Mouse (Mus musculus): Measurements from ENCODE around the gene Uchl3. TPM values are rescaled to one million over a fixed set of nuclear protein-coding genes. Genes with fewer than 3 reads are reported as not detected.
A peak's percentile ranks its signal among the peaks of the same experiment; 100 is the strongest.

Gene Uchl3
- polyA plus RNA-seq, 1 experiment from 2014 or later = 164 TPM

GRCm38 (mm10) chr14:101630548-101630947, 23.2 kb upstream of the Uchl3 start:
- H3K4me1 ChIP-seq (ENCODE audit: control insufficient read depth, insufficient read depth, low read length) = no peaks in the 10 kb centered on the region
- no peak overlapping the region for H3K4me3 ChIP-seq (ENCODE audit: low read length)
- H3K27me3 ChIP-seq (replicated peaks; ENCODE audit: control insufficient read depth, insufficient read depth, low read length) = no peaks in the 10 kb centered on the region
- H3K27ac ChIP-seq (ENCODE audit: low read length) = no peak overlapping the region
- 85% methylated on average over 2 of the region's 2 CpGs for WGBS
- H3K9ac ChIP-seq (ENCODE audit: low read depth, low read length) = no peak overlapping the region
- H3K9me3 ChIP-seq (ENCODE audit: control insufficient read depth, low read length) = no peaks in the 10 kb centered on the region
- no peaks in the 10 kb centered on the region for H3K36me3 ChIP-seq (ENCODE audit: control insufficient read depth, insufficient read depth, low read length)
- H3K4me2 ChIP-seq (ENCODE audit: low read depth, low read length) = no peak overlapping the region
- no peak for ATAC-seq

GRCm38 (mm10) chr14:101635765-101636164, 18.0 kb upstream of the Uchl3 start:
- H3K9me3 ChIP-seq (ENCODE audit: control insufficient read depth, low read length) = no peaks in the 10 kb centered on the region
- H3K4me2 ChIP-seq (ENCODE audit: low read depth, low read length) = no peak overlapping the region
- no peak overlapping the region for H3K27ac ChIP-seq (ENCODE audit: low read length)
- no peaks in the 10 kb centered on the region for H3K36me3 ChIP-seq (ENCODE audit: control insufficient read depth, insufficient read depth, low read length)
- no peak for ATAC-seq
- no peak overlapping the region for H3K9ac ChIP-seq (ENCODE audit: low read depth, low read length)
- H3K4me1 ChIP-seq (ENCODE audit: control insufficient read depth, insufficient read depth, low read length) = peaks cover 7% of the 10 kb centered on the region; the same call in 1 of the 2 replicates
- no peaks in the 10 kb centered on the region for H3K27me3 ChIP-seq (replicated peaks; ENCODE audit: control insufficient read depth, insufficient read depth, low read length)
- 93% methylated on average over 1 of the region's 1 CpGs for WGBS
- H3K4me3 ChIP-seq (ENCODE audit: low read length) = no peak overlapping the region

GRCm38 (mm10) chr14:101637381-101637780, 16.4 kb upstream of the Uchl3 start:
- Histone ChIP-seq H3K27me3 (replicated peaks; ENCODE audit: control insufficient read depth, insufficient read depth, low read length) (no peaks in the 10 kb centered on the region), H3K4me2 (ENCODE audit: low read depth, low read length) (no peak overlapping the region), H3K36me3 (ENCODE audit: control insufficient read depth, insufficient read depth, low read length) (no peaks in the 10 kb centered on the region), H3K9me3 (ENCODE audit: control insufficient read depth, low read length) (no peaks in the 10 kb centered on the region), H3K27ac (ENCODE audit: low read length) (no peak overlapping the region), H3K9ac (ENCODE audit: low read depth, low read length) (no peak overlapping the region), H3K4me1 (ENCODE audit: control insufficient read depth, insufficient read depth, low read length) (peaks cover 7% of the 10 kb centered on the region; the same call in 1 of the 2 replicates), H3K4me3 (ENCODE audit: low read length) (no peak overlapping the region)
- WGBS = 87% methylated on average over 6 of the region's 6 CpGs
- ATAC-seq = no peak

GRCm38 (mm10) chr14:101640153-101640843, 13.5 kb upstream of the Uchl3 start, which contains the start of gene Commd6:
Gene Commd6, minus strand, starts transcription at chr14:101640686.
- Histone ChIP-seq H3K4me3 (ENCODE audit: low read length) (peak within 1 kb of the TSS; percentile 74), H3K27me3 (replicated peaks; ENCODE audit: control insufficient read depth, insufficient read depth, low read length) (no peaks in the 10 kb centered on the region), H3K9ac (ENCODE audit: low read depth, low read length) (peak within 1 kb of the TSS; percentile 77), H3K4me1 (ENCODE audit: control insufficient read depth, insufficient read depth, low read length) (peaks cover 7% of the 10 kb centered on the region; the same call in 1 of the 2 replicates), H3K9me3 (ENCODE audit: control insufficient read depth, low read length) (no peaks in the 10 kb centered on the region), H3K27ac (ENCODE audit: low read length) (peak within 1 kb of the TSS; percentile 85), H3K4me2 (ENCODE audit: low read depth, low read length) (peak within 1 kb of the TSS; percentile 57), H3K36me3 (ENCODE audit: control insufficient read depth, insufficient read depth, low read length) (no peaks in the 10 kb centered on the region)
- under 1% methylated on average over 39 of the region's 39 CpGs for WGBS
- ATAC-seq = peak; percentile 98

- Histone ChIP-seq H3K9me3 (ENCODE audit: control insufficient read depth, low read length) (no peaks in the 10 kb centered on the region), H3K4me3 (ENCODE audit: low read length) (no peak overlapping the region), H3K4me1 (ENCODE audit: control insufficient read depth, insufficient read depth, low read length) (no peaks in the 10 kb centered on the region), H3K36me3 (ENCODE audit: control insufficient read depth, insufficient read depth, low read length) (no peaks in the 10 kb centered on the region), H3K27ac (ENCODE audit: low read length) (no peak overlapping the region; the same call in 1 of the 2 replicates), H3K4me2 (ENCODE audit: low read depth, low read length) (no peak overlapping the region), H3K9ac (ENCODE audit: low read depth, low read length) (no peak overlapping the region), H3K27me3 (replicated peaks; ENCODE audit: control insufficient read depth, insufficient read depth, low read length) (no peaks in the 10 kb centered on the region)
- ATAC-seq = peak; percentile 79
- WGBS = 91% methylated on average over 1 of the region's 1 CpGs
Observed at GRCm38 (mm10) chr14:101644948-101645347, 8.8 kb upstream of the Uchl3 start.

GRCm38 (mm10) chr14:101650551-101650950, 3.2 kb upstream of the Uchl3 start:
- WGBS = 82% methylated on average over 4 of the region's 4 CpGs
- Histone ChIP-seq H3K27ac (ENCODE audit: low read length) (no peak overlapping the region), H3K9ac (ENCODE audit: low read depth, low read length) (no peak overlapping the region), H3K36me3 (ENCODE audit: control insufficient read depth, insufficient read depth, low read length) (no peaks in the 10 kb centered on the region), H3K27me3 (replicated peaks; ENCODE audit: control insufficient read depth, insufficient read depth, low read length) (no peaks in the 10 kb centered on the region), H3K4me2 (ENCODE audit: low read depth, low read length) (no peak overlapping the region), H3K4me1 (ENCODE audit: control insufficient read depth, insufficient read depth, low read length) (no peaks in the 10 kb centered on the region), H3K9me3 (ENCODE audit: control insufficient read depth, low read length) (no peaks in the 10 kb centered on the region), H3K4me3 (ENCODE audit: low read length) (no peak overlapping the region)
- ATAC-seq = no peak

GRCm38 (mm10) chr14:101652571-101652970, 1.2 kb upstream of the Uchl3 start:
- H3K27ac ChIP-seq (ENCODE audit: low read length) = no peak overlapping the region

GRCm38 (mm10) chr14:101654526-101654909, 751 bp downstream of the Uchl3 start:
- Histone ChIP-seq H3K27me3 (replicated peaks; ENCODE audit: control insufficient read depth, insufficient read depth, low read length) (no peaks in the 10 kb centered on the region), H3K9me3 (ENCODE audit: control insufficient read depth, low read length) (no peaks in the 10 kb centered on the region), H3K4me3 (ENCODE audit: low read length) (peak overlapping the region; percentile 99), H3K27ac (ENCODE audit: low read length) (no peak overlapping the region), H3K4me2 (ENCODE audit: low read depth, low read length) (peak overlapping the region; percentile 67), H3K36me3 (ENCODE audit: control insufficient read depth, insufficient read depth, low read length) (no peaks in the 10 kb centered on the region), H3K9ac (ENCODE audit: low read depth, low read length) (peak overlapping the region; percentile 91), H3K4me1 (ENCODE audit: control insufficient read depth, insufficient read depth, low read length) (no peaks in the 10 kb centered on the region)
- ATAC-seq = peak; percentile 25
- WGBS = 0% methylated on average over 10 of the region's 10 CpGs

More at GRCm38 (mm10) chr14:101652571-101652970, 1.2 kb upstream of the Uchl3 start:
- H3K27me3 ChIP-seq (replicated peaks; ENCODE audit: control insufficient read depth, insufficient read depth, low read length) = no peaks in the 10 kb centered on the region
- 92% methylated on average over 6 of the region's 6 CpGs for WGBS
- no peak overlapping the region for H3K4me2 ChIP-seq (ENCODE audit: low read depth, low read length)
- no peaks in the 10 kb centered on the region for H3K36me3 ChIP-seq (ENCODE audit: control insufficient read depth, insufficient read depth, low read length)
- no peaks in the 10 kb centered on the region for H3K9me3 ChIP-seq (ENCODE audit: control insufficient read depth, low read length)
- no peak overlapping the region for H3K9ac ChIP-seq (ENCODE audit: low read depth, low read length)
- H3K4me1 ChIP-seq (ENCODE audit: control insufficient read depth, insufficient read depth, low read length) = no peaks in the 10 kb centered on the region
- no peak for ATAC-seq
- no peak overlapping the region for H3K4me3 ChIP-seq (ENCODE audit: low read length)

- H3K9ac ChIP-seq (ENCODE audit: low read depth, low read length) = no peak overlapping the region
- no peaks in the 10 kb centered on the region for H3K9me3 ChIP-seq (ENCODE audit: control insufficient read depth, low read length)
- ATAC-seq = no peak
- no peaks in the 10 kb centered on the region for H3K4me1 ChIP-seq (ENCODE audit: control insufficient read depth, insufficient read depth, low read length)
- no peak overlapping the region for H3K27ac ChIP-seq (ENCODE audit: low read length)
- no peak overlapping the region for H3K4me2 ChIP-seq (ENCODE audit: low read depth, low read length)
- H3K36me3 ChIP-seq (ENCODE audit: control insufficient read depth, insufficient read depth, low read length) = no peaks in the 10 kb centered on the region
- WGBS = 82% methylated on average over 10 of the region's 10 CpGs
- no peaks in the 10 kb centered on the region for H3K27me3 ChIP-seq (replicated peaks; ENCODE audit: control insufficient read depth, insufficient read depth, low read length)
- H3K4me3 ChIP-seq (ENCODE audit: low read length) = no peak overlapping the region
Observed at GRCm38 (mm10) chr14:101656307-101656706, 2.5 kb downstream of the Uchl3 start.
